Mouse (Mus musculus) ovary, postnatal 10 days (tissue): ENCODE data around the gene Fcrlb.

Source experiments
- DNase-seq: peaks from one replicate; pipeline ENCODE4 v3.0.0; 2022; ENCODE audit warnings: low spot score

Gene Fcrlb

GRCm38 (mm10) chr1:170907456-170908191 lies 5.1 kb downstream of the Fcrlb start:
- no peak for DNase-seq

GRCm38 (mm10) chr1:170907111-170907455 lies 5.7 kb downstream of the Fcrlb start:
- no peak for DNase-seq

GRCm38 (mm10) chr1:170903485-170903884 lies 9.3 kb downstream of the Fcrlb start:
- no peak for DNase-seq

- peak; percentile 77 for DNase-seq
Measured at GRCm38 (mm10) chr1:170901536-170902238, 11.1 kb downstream of the Fcrlb start.

GRCm38 (mm10) chr1:170900799-170901467 lies 11.8 kb downstream of the Fcrlb start:
- DNase-seq, result no peak

- DNase-seq, result no peak
Measured at GRCm38 (mm10) chr1:170898413-170899075, 14.2 kb downstream of the Fcrlb start.

- no peak for DNase-seq
Measured at GRCm38 (mm10) chr1:170896651-170897281, 16.0 kb downstream of the Fcrlb start.

GRCm38 (mm10) chr1:170894603-170895602 lies 17.8 kb downstream of the Fcrlb start:
- no peak for DNase-seq

- DNase-seq, result no peak
Measured at GRCm38 (mm10) chr1:170892279-170892678, 20.5 kb downstream of the Fcrlb start.

- no peak for DNase-seq
Measured at GRCm38 (mm10) chr1:170891646-170892045, 21.1 kb downstream of the Fcrlb start.

GRCm38 (mm10) chr1:170889310-170889709 lies 23.4 kb downstream of the Fcrlb start:
- no peak for DNase-seq

- no peak for DNase-seq
Measured at GRCm38 (mm10) chr1:170886044-170886458, 26.7 kb downstream of the Fcrlb start.

- DNase-seq, result peak; percentile 61
Measured at GRCm38 (mm10) chr1:170884978-170885561, 27.7 kb downstream of the Fcrlb start, which contains the start of the genes Gm26620 and Dusp12. Gm26620 (plus strand) TSS chr1:170885065. Dusp12 (minus strand) TSS chr1:170885540.

- no peak for DNase-seq
Measured at GRCm38 (mm10) chr1:170884390-170884789, 28.4 kb downstream of the Fcrlb start.

GRCm38 (mm10) chr1:170882915-170883485 lies 29.7 kb downstream of the Fcrlb start:
- DNase-seq, result no peak

GRCm38 (mm10) chr1:170876906-170877305 lies 35.8 kb downstream of the Fcrlb start:
- DNase-seq, result no peak

- no peak for DNase-seq
Measured at GRCm38 (mm10) chr1:170875676-170876075, 37.1 kb downstream of the Fcrlb start.

- no peak for DNase-seq
Measured at GRCm38 (mm10) chr1:170871961-170872360, 40.8 kb downstream of the Fcrlb start.

GRCm38 (mm10) chr1:170871402-170871801 lies 41.3 kb downstream of the Fcrlb start:
- no peak for DNase-seq

- DNase-seq, result no peak
Measured at GRCm38 (mm10) chr1:170868905-170869283, 43.8 kb downstream of the Fcrlb start.
